27 mouse cellular contexts compared by ENCODE assay signal in the genomic region with DNA sequence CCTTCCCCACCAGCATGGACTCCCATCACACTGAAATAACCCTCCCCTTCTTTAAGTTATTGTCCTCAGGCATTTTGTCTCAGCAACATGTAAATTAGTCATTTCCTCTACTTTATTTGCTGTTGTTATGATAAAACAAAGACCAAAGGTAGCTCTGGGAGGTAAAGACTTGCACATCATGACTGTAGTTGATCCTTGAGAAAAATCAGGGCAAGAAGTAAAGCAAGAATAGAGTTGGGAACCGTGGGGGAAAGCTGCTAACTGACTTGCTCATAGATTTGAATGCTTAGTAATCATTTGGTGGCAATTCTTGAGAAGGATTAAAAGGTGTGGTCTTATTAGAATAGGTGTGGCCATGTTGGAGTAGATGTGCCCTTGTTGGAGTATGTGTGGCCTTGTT.
DNase-seq lines count a peak whose midpoint lies in the region; ATAC-seq and TF ChIP-seq lines count a peak whose summit lies in the region.
"Had no signal": no experiment of that assay in that cellular context is flagged by ENCODE, and none has a peak within 500 bp of the region (broad histone marks: within the 10 kb centered on the region; RNA-seq: fewer than 3 reads in every experiment).

No protein-coding gene starts in this region.

- no peaks in the 10 kb centered on the region for H3K27me3 ChIP-seq in hindbrain, embryonic 14.5 days (ENCODE audit: control insufficient read depth, insufficient read depth, low read length)
- no peaks in the 10 kb centered on the region for H3K27me3 ChIP-seq in hindbrain, embryonic 11.5 days (ENCODE audit: control insufficient read depth, insufficient read depth, low read length)
- H3K27me3 ChIP-seq: CH12.LX; embryonic facial prominence, embryonic 13.5 days; embryonic facial prominence, embryonic 15.5 days; forebrain, embryonic 12.5 days had no signal

- 89% methylated on average over 1 of the region's 1 CpGs for WGBS in hindbrain, embryonic 14.5 days
- WGBS in hindbrain, embryonic 11.5 days: 77% methylated on average over 1 of the region's 1 CpGs

- no peak overlapping the region for H3K4me3 ChIP-seq in hindbrain, embryonic 14.5 days (replicated peaks; ENCODE audit: low read length)
- no peak overlapping the region for H3K4me3 ChIP-seq in hindbrain, embryonic 11.5 days (ENCODE audit: low read depth, low read length)
- no peak overlapping the region for H3K4me3 ChIP-seq in ES-E14 (ENCODE audit: insufficient read depth in 1 of 2, low read depth in 1 of 2, low read length in 2 of 2, poor library complexity in 1 of 2, severe bottlenecking in 1 of 2)
- H3K4me3 ChIP-seq: embryonic facial prominence, embryonic 13.5 days; embryonic facial prominence, embryonic 15.5 days; erythroblast, embryonic 14.5 days; forebrain, embryonic 10.5 days; forebrain, embryonic 12.5 days had no signal

- in situ Hi-C loops in ES-E14 (cut with MboI; ENCODE audit: low sequenced_read_pairs in 2 of 2, unreplicated experiment in 2 of 2): no loop called here

- no peak overlapping the region for H3K27ac ChIP-seq in hindbrain, embryonic 14.5 days
- no peak overlapping the region for H3K27ac ChIP-seq in hindbrain, embryonic 11.5 days (ENCODE audit: low read depth, low read length)
- H3K27ac ChIP-seq in ES-E14 (ENCODE audit: insufficient read depth, low read depth, low read length, poor library complexity, severe bottlenecking): peak overlapping the region; percentile 76
- H3K27ac ChIP-seq: embryonic facial prominence, embryonic 13.5 days; embryonic facial prominence, embryonic 15.5 days; forebrain, embryonic 10.5 days; forebrain, embryonic 12.5 days had no signal

- H3K4me1 ChIP-seq in hindbrain, embryonic 14.5 days (replicated peaks; ENCODE audit: control insufficient read depth, insufficient read depth, low read length): no peaks in the 10 kb centered on the region
- H3K4me1 ChIP-seq in hindbrain, embryonic 11.5 days (replicated peaks; ENCODE audit: control insufficient read depth, insufficient read depth, low read length): no peaks in the 10 kb centered on the region
- no peaks in the 10 kb centered on the region for H3K4me1 ChIP-seq in ES-E14 (ENCODE audit: control insufficient read depth in 2 of 2, insufficient read depth in 2 of 2, low read length in 2 of 2, poor library complexity in 1 of 2)
- H3K4me1 ChIP-seq: embryonic facial prominence, embryonic 15.5 days; forebrain, embryonic 10.5 days; forebrain, embryonic 12.5 days had no signal

- H3K9me3 ChIP-seq in hindbrain, embryonic 14.5 days (ENCODE audit: control insufficient read depth, low read length): no peaks in the 10 kb centered on the region
- no peaks in the 10 kb centered on the region for H3K9me3 ChIP-seq in hindbrain, embryonic 11.5 days (ENCODE audit: control insufficient read depth, low read length)
- 0 out of 2 replicates have a peak, but pooled peaks cover 1% of the 10 kb centered on the region for H3K9me3 ChIP-seq in ES-E14 (ENCODE audit: control insufficient read depth, insufficient read depth, low read depth, low read length)
- H3K9me3 ChIP-seq: embryonic facial prominence, embryonic 13.5 days; embryonic facial prominence, embryonic 15.5 days; forebrain, embryonic 10.5 days; forebrain, embryonic 12.5 days had no signal

- DNase-seq in hindbrain, embryonic 14.5 days (ENCODE audit: low spot score): peak; percentile 10
- DNase-seq in hindbrain, embryonic 11.5 days (ENCODE audit: low spot score): no peak
- peak; percentile 28 for DNase-seq in ES-E14 (ENCODE audit: low read depth, low spot score)
- peak; percentile 22 for DNase-seq in WW6 (ENCODE audit: low read depth, low spot score)
- DNase-seq in right cerebral cortex, postnatal 10 days (ENCODE audit: low spot score in 2 of 2): no peak
- no peak for DNase-seq in right cerebral cortex, postnatal 36 days (ENCODE audit: low spot score in 2 of 2)
- no peak for DNase-seq in lung, postnatal 25 days (ENCODE audit: low spot score)
- DNase-seq: adrenal gland, adult 8-10 months; adrenal gland, postnatal 14 days; adrenal gland, postnatal 36 days; B cell, adult 2 months; cerebellum, adult 11-12 months; cerebellum, adult 2 months; cerebellum, adult 9-10 months; cerebellum, postnatal 10 days; cerebellum, postnatal 36 days; embryo, embryonic 11 days had no signal

- H3K4me2 ChIP-seq in hindbrain, embryonic 14.5 days (replicated peaks): no peak overlapping the region
- H3K4me2 ChIP-seq in hindbrain, embryonic 11.5 days (replicated peaks; ENCODE audit: low read depth, low read length): no peak overlapping the region
- H3K4me2 ChIP-seq: embryonic facial prominence, embryonic 13.5 days; embryonic facial prominence, embryonic 15.5 days; forebrain, embryonic 12.5 days had no signal

- H3K36me3 ChIP-seq in hindbrain, embryonic 14.5 days (replicated peaks; ENCODE audit: control insufficient read depth, insufficient read depth): no peaks in the 10 kb centered on the region
- H3K36me3 ChIP-seq in hindbrain, embryonic 11.5 days (ENCODE audit: control insufficient read depth, insufficient read depth, low read length): no peaks in the 10 kb centered on the region
- peaks cover 2% of the 10 kb centered on the region; the same call in 1 of the 2 replicates for H3K36me3 ChIP-seq in ES-E14 (ENCODE audit: control insufficient read depth, insufficient read depth, low read length, poor library complexity, severe bottlenecking)
- H3K36me3 ChIP-seq: embryonic facial prominence, embryonic 13.5 days; embryonic facial prominence, embryonic 15.5 days; forebrain, embryonic 10.5 days; forebrain, embryonic 12.5 days had no signal

- no peak overlapping the region for H3K9ac ChIP-seq in hindbrain, embryonic 14.5 days
- no peak overlapping the region for H3K9ac ChIP-seq in hindbrain, embryonic 11.5 days (ENCODE audit: low read depth, low read length)
- H3K9ac ChIP-seq in ES-E14 (ENCODE audit: insufficient read depth, low read depth, low read length, poor library complexity, severe bottlenecking): no peak overlapping the region
- H3K9ac ChIP-seq: embryonic facial prominence, embryonic 13.5 days; embryonic facial prominence, embryonic 15.5 days; forebrain, embryonic 12.5 days had no signal

- ATAC-seq in hindbrain, embryonic 14.5 days (ENCODE audit: low FRiP score): no peak
- no peak for ATAC-seq in hindbrain, embryonic 11.5 days (ENCODE audit: low FRiP score)
- ATAC-seq: activated CD4-positive, CD25-positive, alpha-beta regulatory T cell, adult 4 months; CD4-positive, CD25-positive, alpha-beta regulatory T cell, adult 4 months; forebrain, embryonic 14.5 days; forebrain, embryonic 16.5 days had no signal

TF ChIP-seq in ES-E14, 5 proteins besides CTCF, POLR2A, EP300 and RAD21:
- no peak for TF ChIP-seq MAFK (IDR thresholded peaks at IDR 0.05; ENCODE audit: insufficient read depth, low read depth, low read length)
- TF ChIP-seq CHD2 (IDR thresholded peaks at IDR 0.05; ENCODE audit: low read depth, low read length): no peak
- TF ChIP-seq ZNF384 (IDR thresholded peaks at IDR 0.05; ENCODE audit: low read depth, low read length): no peak
- TF ChIP-seq HCFC1 (IDR thresholded peaks at IDR 0.05; ENCODE audit: borderline replicate concordance, insufficient read depth, low read length): no peak
- no peak for TF ChIP-seq ZC3H11A (IDR thresholded peaks at IDR 0.05; ENCODE audit: borderline replicate concordance, low read depth, low read length)

Comparison
In these comparisons a context has a peak if more than half of its experiments do, and no peak if none do; other contexts are left out.
1. DNase-seq: peak in hindbrain, embryonic 14.5 days (single experiment), ES-E14 (single experiment) and WW6 (single experiment); none in hindbrain, embryonic 11.5 days (single experiment), right cerebral cortex, postnatal 10 days (0 of 2), right cerebral cortex, postnatal 36 days (0 of 2) and lung, postnatal 25 days (single experiment).